In the genomic region with DNA sequence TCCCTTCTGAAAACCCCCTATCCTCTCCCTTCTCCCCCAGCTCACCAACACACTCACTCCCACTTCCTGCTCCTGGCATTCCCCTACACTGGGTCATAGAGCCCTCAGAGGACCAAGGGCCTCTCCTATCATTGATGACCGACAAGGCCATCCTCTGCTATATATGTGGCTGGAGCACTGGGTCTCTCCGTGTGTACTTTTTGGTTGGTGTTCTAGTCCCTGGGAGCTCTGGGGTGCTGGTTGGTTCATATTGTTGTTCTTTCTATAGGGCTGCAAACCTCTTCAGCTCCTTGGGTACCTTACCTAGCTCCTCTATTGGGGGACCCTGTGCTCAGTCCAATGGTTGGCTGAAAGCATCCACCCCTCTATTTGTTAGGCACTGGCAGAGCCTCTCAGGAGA, we compare ENCODE assay signal across 16 mouse cellular contexts.
"Had no signal": no experiment of that assay in that cellular context is flagged by ENCODE, and none has a peak within 500 bp of the region (broad histone marks: within the 10 kb centered on the region; RNA-seq: fewer than 3 reads in every experiment).

No protein-coding gene starts in this region.

- H3K27ac ChIP-seq: neural tube, embryonic 13.5 days; neural tube, embryonic 15.5 days; stomach, embryonic 15.5 days; stomach, postnatal 0 days had no signal

- H3K4me2 ChIP-seq: neural tube, embryonic 13.5 days; neural tube, embryonic 15.5 days; stomach, embryonic 15.5 days had no signal

- H3K9ac ChIP-seq: neural tube, embryonic 13.5 days; neural tube, embryonic 15.5 days; stomach, embryonic 15.5 days had no signal

- H3K4me3 ChIP-seq: neural tube, embryonic 13.5 days; neural tube, embryonic 15.5 days; stomach, embryonic 15.5 days had no signal

- H3K36me3 ChIP-seq: neural tube, embryonic 13.5 days; neural tube, embryonic 15.5 days; stomach, embryonic 15.5 days had no signal

- H3K27me3 ChIP-seq: neural tube, embryonic 13.5 days; neural tube, embryonic 15.5 days; stomach, embryonic 15.5 days had no signal

- DNase-seq: retina, postnatal 1 day; right cerebral cortex, adult 18-20 months; right cerebral cortex, postnatal 14 days; right cerebral cortex, postnatal 25 days; right cerebral cortex, postnatal 4 days; spleen, adult 18-20 months; thymus, adult 18-20 months; thymus, adult 2 months; thymus, postnatal 14 days; thymus, postnatal 25 days; thymus, postnatal 36 days; thymus, postnatal 4 days had no signal

- H3K9me3 ChIP-seq: neural tube, embryonic 13.5 days; neural tube, embryonic 15.5 days; stomach, embryonic 15.5 days had no signal

- H3K4me1 ChIP-seq: neural tube, embryonic 13.5 days; neural tube, embryonic 15.5 days; stomach, embryonic 15.5 days had no signal
